Mouse (Mus musculus) lung, postnatal 0 days (tissue): Measurements from ENCODE around the gene Rplp1.

Source experiments
- CTCF ChIP-seq: IDR thresholded peaks from 2 replicates; pipeline ENCODE4 v1.5.1; 2016; ENCODE audit warnings: antibody characterized with exemption, mild to moderate bottlenecking
- EP300 ChIP-seq: IDR thresholded peaks from 2 replicates; pipeline ENCODE4 v1.6.1; 2016; ENCODE audit warnings: antibody characterized with exemption, mild to moderate bottlenecking, control low read depth

- TF ChIP-seq CTCF (peak; percentile 32; the same call in 1 of the 2 replicates), EP300 (no peak)
These were observed 36.8 kb downstream of the Rplp1 start for GRCm38 (mm10) chr9:61877373-61878112.
